Mouse (Mus musculus): ENCODE measurements around the gene Btrc. TPM values are rescaled to one million over a fixed set of nuclear protein-coding genes. Genes with fewer than 3 reads are reported as not detected.

The Btrc gene
- total RNA-seq, 2 experiments from 2014 or later: 99.4 to 104 TPM

GRCm38 (mm10) chr19:45549128-45549915, 185.8 kb downstream of the Btrc start:
- DNase-seq (ENCODE audit: low spot score in 2 of 2): no peak
- intact Hi-C loops (cut with DNase I): loop anchor here (5.0 kb wide), 1 partner anchor 247 kb away; no protein-coding TSS in a partner anchor

- DNase-seq (ENCODE audit: low spot score in 2 of 2): no peak
- intact Hi-C loops (cut with DNase I): loop anchor here (5.0 kb wide), 1 partner anchor 248 kb away; no protein-coding TSS in a partner anchor
Measured at GRCm38 (mm10) chr19:45549948-45550347, 186.4 kb downstream of the Btrc start.

- intact Hi-C loops (cut with DNase I): no loop called here
- DNase-seq (ENCODE audit: low spot score in 2 of 2): no peak
Measured at GRCm38 (mm10) chr19:45552187-45552586, 188.7 kb downstream of the Btrc start.

GRCm38 (mm10) chr19:45554136-45554535, 190.6 kb downstream of the Btrc start:
- intact Hi-C loops (cut with DNase I): no loop called here
- DNase-seq (ENCODE audit: low spot score in 2 of 2): no peak

- intact Hi-C loops (cut with DNase I): no loop called here
- DNase-seq (ENCODE audit: low spot score in 2 of 2): peak; percentile 80 to 84
Measured at GRCm38 (mm10) chr19:45560153-45560890, 196.8 kb downstream of the Btrc start, which contains the start of the genes Poll and Gm17018. Gene Poll, minus strand, starts transcription at chr19:45560531. Gene Gm17018, plus strand, starts transcription at chr19:45560615.

GRCm38 (mm10) chr19:45565925-45566715, 202.6 kb downstream of the Btrc start:
- DNase-seq (ENCODE audit: low spot score in 2 of 2): no peak
- intact Hi-C loops (cut with DNase I): no loop called here

- no peak for DNase-seq (ENCODE audit: low spot score in 2 of 2)
- intact Hi-C loops (cut with DNase I): no loop called here
Measured at GRCm38 (mm10) chr19:45567367-45567766, 203.8 kb downstream of the Btrc start.

GRCm38 (mm10) chr19:45573033-45573432, 209.5 kb downstream of the Btrc start:
- intact Hi-C loops (cut with DNase I): loop anchor here (10.0 kb wide), 1 partner anchor 442 kb away; no protein-coding TSS in a partner anchor
- DNase-seq (ENCODE audit: low spot score in 2 of 2): no peak

- peak; percentile 72 to 78 for DNase-seq (ENCODE audit: low spot score in 2 of 2)
- intact Hi-C loops (cut with DNase I): loop anchor here (2.0 to 10.0 kb wide), 2 partner anchors 173 to 441 kb away; no protein-coding TSS in a partner anchor
Measured at GRCm38 (mm10) chr19:45573861-45574267, 210.3 kb downstream of the Btrc start.

GRCm38 (mm10) chr19:45574339-45574898, 210.9 kb downstream of the Btrc start:
- no peak for DNase-seq (ENCODE audit: low spot score in 2 of 2)
- intact Hi-C loops (cut with DNase I): loop anchor here (2.0 to 10.0 kb wide), 2 partner anchors 172 to 440 kb away; no protein-coding TSS in a partner anchor

- DNase-seq (ENCODE audit: low spot score in 2 of 2): no peak
- intact Hi-C loops (cut with DNase I): loop anchor here (2.0 to 10.0 kb wide), 2 partner anchors 172 to 440 kb away; no protein-coding TSS in a partner anchor
Measured at GRCm38 (mm10) chr19:45574941-45575631, 211.6 kb downstream of the Btrc start.

GRCm38 (mm10) chr19:45575632-45576001, 212.1 kb downstream of the Btrc start:
- intact Hi-C loops (cut with DNase I): loop anchor here (2.0 to 10.0 kb wide), 2 partner anchors 171 to 439 kb away; no protein-coding TSS in a partner anchor
- DNase-seq (ENCODE audit: low spot score in 2 of 2): no peak

- DNase-seq (ENCODE audit: low spot score in 2 of 2): no peak
- intact Hi-C loops (cut with DNase I): loop anchor here (10.0 kb wide), 1 partner anchor 438 kb away; no protein-coding TSS in a partner anchor
Measured at GRCm38 (mm10) chr19:45577141-45577750, 213.7 kb downstream of the Btrc start.

GRCm38 (mm10) chr19:45578976-45579375, 215.4 kb downstream of the Btrc start:
- DNase-seq (ENCODE audit: low spot score in 2 of 2): no peak
- intact Hi-C loops (cut with DNase I): loop anchor here (10.0 kb wide), 1 partner anchor 436 kb away; no protein-coding TSS in a partner anchor

- intact Hi-C loops (cut with DNase I): loop anchor here (10.0 kb wide), 1 partner anchor 435 kb away; no protein-coding TSS in a partner anchor
- no peak for DNase-seq (ENCODE audit: low spot score in 2 of 2)
Measured at GRCm38 (mm10) chr19:45579416-45579815, 215.9 kb downstream of the Btrc start.
